Mouse (Mus musculus): ENCODE results near the gene Med24. TPM values are rescaled to one million over a fixed set of nuclear protein-coding genes. Genes with fewer than 3 reads are reported as not detected.

The Med24 gene
- polyA plus RNA-seq, 1 experiment from 2014 or later = 64.7 TPM

DNA sequence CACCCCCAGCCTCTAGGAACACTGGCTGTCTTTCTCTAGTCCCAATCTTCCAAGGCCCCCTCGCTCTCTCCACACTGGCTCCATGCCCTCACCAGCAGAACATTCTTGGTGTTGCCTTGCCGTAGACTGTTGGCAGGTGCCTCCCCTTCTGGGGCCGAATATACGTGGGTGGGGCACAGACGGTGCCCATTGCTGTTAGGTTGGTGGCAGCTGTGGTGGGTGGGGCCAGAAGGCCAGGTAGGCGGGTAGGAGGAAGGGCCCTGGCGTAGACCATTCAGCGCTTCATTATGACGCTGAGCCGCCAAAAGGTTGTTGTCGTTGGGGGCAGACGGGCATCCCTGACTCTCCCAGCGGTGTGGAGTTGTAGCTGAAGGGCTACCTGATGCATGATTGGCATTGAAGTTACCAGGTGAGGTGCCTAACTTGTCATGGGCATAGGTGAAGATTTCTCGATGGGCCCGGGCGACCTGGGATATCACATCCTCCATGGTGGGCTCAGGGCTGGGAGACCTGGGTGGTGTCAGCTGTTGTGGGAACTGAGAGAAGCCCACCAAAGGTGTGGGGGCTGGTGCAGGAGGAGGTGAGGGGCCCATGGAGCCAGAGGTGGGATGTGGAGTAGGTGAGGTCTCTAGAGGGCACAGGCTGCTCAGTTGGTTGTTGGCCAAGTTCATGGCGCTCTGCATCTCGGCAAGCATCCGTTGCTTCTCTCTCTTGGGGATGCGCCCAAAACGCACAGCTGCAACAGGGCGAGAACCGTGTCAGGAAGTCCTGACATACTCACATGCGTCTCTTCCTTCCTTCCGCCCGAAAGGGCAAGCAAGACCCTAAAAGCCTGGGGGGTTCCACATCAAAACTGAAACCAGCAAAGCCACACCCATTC, 41.1 kb upstream of the Med24 start:
- WGBS = 90% methylated on average over 26 of the region's 26 CpGs
- Histone ChIP-seq H3K27me3 (no peaks in the 10 kb centered on the region), H3K4me1 (peaks cover 76% of the 10 kb centered on the region)

GRCm38 (mm10) chr11:98769007-98769954, 40.0 kb upstream of the Med24 start:
- no peaks in the 10 kb centered on the region for H3K9me3 ChIP-seq (replicated peaks)

More for the DNA sequence above, 41.1 kb upstream of the Med24 start:
- no peak overlapping the region for H3K27ac ChIP-seq
- no peak for ATAC-seq (replicated peaks; ENCODE audit: low FRiP score)
- H3K9me3 ChIP-seq (replicated peaks) = no peaks in the 10 kb centered on the region
- no peak overlapping the region for H3K4me3 ChIP-seq (replicated peaks)
- H3K36me3 ChIP-seq = peaks cover 22% of the 10 kb centered on the region
- no peak overlapping the region for H3K9ac ChIP-seq
- H3K4me2 ChIP-seq = no peak overlapping the region

DNA sequence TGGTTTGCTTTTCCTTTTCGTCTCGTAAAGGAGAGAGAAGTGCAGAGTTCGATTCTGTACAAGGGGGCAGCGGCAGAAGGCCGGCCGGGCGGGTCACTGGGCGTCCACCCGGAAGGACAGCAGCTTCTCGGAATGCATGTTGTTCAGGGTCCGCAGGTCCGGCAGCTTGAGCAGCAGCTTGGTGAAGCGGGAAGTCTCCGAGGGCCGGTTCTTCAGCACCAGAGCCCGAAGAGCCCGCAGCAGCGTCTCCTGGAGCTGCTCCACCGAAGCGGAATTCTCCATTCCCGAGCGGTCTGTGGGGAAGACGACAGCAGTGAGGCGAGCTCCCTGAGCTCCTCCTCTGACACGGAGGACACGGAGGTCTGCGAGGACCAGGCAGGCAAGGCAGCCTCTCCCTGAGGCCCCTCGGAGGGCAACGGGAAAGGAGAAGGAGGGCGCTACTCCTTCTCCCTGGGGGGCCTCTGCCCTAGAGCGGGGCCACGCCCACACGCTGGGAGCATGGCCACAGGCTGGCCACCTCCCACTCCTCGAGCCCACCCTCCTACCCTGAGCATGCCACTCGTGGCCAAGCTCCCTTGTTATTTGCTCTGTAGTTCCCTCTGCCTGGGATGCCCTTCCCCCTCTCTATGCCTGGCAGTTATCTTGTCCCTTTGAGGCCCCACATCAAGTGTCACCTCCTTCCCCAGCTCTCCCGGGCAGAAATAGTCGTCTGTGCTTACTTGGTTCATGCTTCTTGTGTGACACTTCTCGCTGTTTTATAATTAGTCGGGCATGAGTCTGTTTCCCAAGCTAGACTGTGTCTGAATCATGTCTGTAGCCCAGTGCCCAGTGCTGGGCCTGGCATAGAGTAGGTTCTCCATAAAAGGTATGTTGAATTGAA, 39.1 kb upstream of the Med24 start:
- Histone ChIP-seq H3K4me3 (replicated peaks) (peak overlapping the region; percentile 29), H3K27ac (peak overlapping the region; percentile 85), H3K9ac (peak overlapping the region; percentile 36), H3K9me3 (replicated peaks) (no peaks in the 10 kb centered on the region), H3K4me2 (peak overlapping the region; percentile 52), H3K4me1 (peaks cover 69% of the 10 kb centered on the region), H3K36me3 (peaks cover 41% of the 10 kb centered on the region), H3K27me3 (no peaks in the 10 kb centered on the region)
- 12% methylated on average over 39 of the region's 39 CpGs for WGBS
- peak; percentile 38 for ATAC-seq (replicated peaks; ENCODE audit: low FRiP score)

More at GRCm38 (mm10) chr11:98769007-98769954, 40.0 kb upstream of the Med24 start:
- Histone ChIP-seq H3K27ac (peak overlapping the region; percentile 85), H3K4me3 (replicated peaks) (no peak overlapping the region), H3K4me1 (peaks cover 75% of the 10 kb centered on the region), H3K9ac (no peak overlapping the region), H3K4me2 (no peak overlapping the region), H3K27me3 (no peaks in the 10 kb centered on the region), H3K36me3 (peaks cover 32% of the 10 kb centered on the region)
- 84% methylated on average over 25 of the region's 25 CpGs for WGBS
- ATAC-seq (replicated peaks; ENCODE audit: low FRiP score) = no peak

DNA sequence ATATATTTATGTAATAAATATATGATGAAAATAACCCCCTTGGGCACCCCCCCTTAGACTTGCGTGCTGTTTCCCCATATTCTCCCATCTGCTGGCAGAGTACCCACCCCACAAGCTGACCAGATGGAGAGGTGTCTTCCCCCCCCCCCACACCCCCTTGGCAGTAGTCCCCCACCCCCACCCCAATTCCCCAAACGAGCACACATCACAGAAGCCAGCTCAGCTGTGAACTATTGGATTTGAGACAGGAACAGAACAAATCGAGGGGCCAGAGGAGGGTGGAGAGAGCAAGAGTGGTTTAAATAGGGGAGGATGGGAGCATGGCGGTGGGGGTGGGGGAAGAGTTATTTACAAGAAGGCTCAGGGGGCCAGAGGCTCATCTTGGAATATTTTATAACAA, 38.5 kb upstream of the Med24 start:
- Histone ChIP-seq H3K4me1 (peaks cover 69% of the 10 kb centered on the region), H3K27me3 (no peaks in the 10 kb centered on the region), H3K4me2 (peak overlapping the region; percentile 52), H3K9me3 (replicated peaks) (no peaks in the 10 kb centered on the region), H3K9ac (0 out of 2 replicates have a peak overlapping the region, but pooled peaks have one; percentile 36), H3K36me3 (peaks cover 47% of the 10 kb centered on the region), H3K4me3 (replicated peaks) (peak overlapping the region; percentile 29), H3K27ac (peak overlapping the region; percentile 85)
- WGBS = 10% methylated on average over 4 of the region's 4 CpGs
- no peak for ATAC-seq (replicated peaks; ENCODE audit: low FRiP score)

GRCm38 (mm10) chr11:98767276-98767675, 38.0 kb upstream of the Med24 start:
- ATAC-seq (replicated peaks; ENCODE audit: low FRiP score) = peak; percentile 22; the same call in 1 of the 2 replicates
- peak overlapping the region; percentile 52 for H3K4me2 ChIP-seq
- no peak overlapping the region for H3K9ac ChIP-seq

DNA sequence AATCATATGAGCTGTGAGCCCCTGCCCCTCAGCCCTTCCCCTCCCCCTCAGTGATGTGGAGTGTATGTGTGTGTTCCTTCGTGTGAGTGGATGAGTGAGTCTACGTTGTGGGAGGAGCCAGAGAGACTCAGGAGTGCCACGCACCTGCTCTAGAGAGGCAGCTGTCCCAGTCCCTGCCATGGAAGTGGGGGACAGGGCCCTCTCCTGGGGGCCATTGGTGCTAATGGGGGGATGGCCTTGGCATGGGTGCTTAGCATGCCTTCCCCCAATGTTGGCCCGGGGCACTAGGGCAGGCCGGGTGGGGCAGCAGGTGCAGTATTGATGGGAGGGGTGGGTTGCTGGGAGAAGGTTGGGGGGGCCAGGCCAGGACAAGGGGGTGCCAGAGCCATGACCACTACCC, 37.6 kb upstream of the Med24 start:
- no peaks in the 10 kb centered on the region for H3K27me3 ChIP-seq
- no peak overlapping the region for H3K4me3 ChIP-seq (replicated peaks)
- peaks cover 53% of the 10 kb centered on the region for H3K36me3 ChIP-seq
- no peaks in the 10 kb centered on the region for H3K9me3 ChIP-seq (replicated peaks)
- 0 out of 2 replicates have a peak, but pooled peaks have one; percentile 7 for ATAC-seq (replicated peaks; ENCODE audit: low FRiP score)
- 53% methylated on average over 5 of the region's 5 CpGs for WGBS
- H3K27ac ChIP-seq = 0 out of 2 replicates have a peak overlapping the region, but pooled peaks have one; percentile 24
- peaks cover 64% of the 10 kb centered on the region for H3K4me1 ChIP-seq
- H3K9ac ChIP-seq = no peak overlapping the region
- peak overlapping the region; percentile 52; the same call in 1 of the 2 replicates for H3K4me2 ChIP-seq

More at GRCm38 (mm10) chr11:98767276-98767675, 38.0 kb upstream of the Med24 start:
- Histone ChIP-seq H3K9me3 (replicated peaks) (no peaks in the 10 kb centered on the region), H3K4me3 (replicated peaks) (no peak overlapping the region; the same call in 1 of the 2 replicates), H3K27me3 (no peaks in the 10 kb centered on the region), H3K36me3 (peaks cover 49% of the 10 kb centered on the region), H3K27ac (0 out of 2 replicates have a peak overlapping the region, but pooled peaks have one; percentile 24), H3K4me1 (peaks cover 67% of the 10 kb centered on the region)
- 10% methylated on average over 9 of the region's 9 CpGs for WGBS

DNA sequence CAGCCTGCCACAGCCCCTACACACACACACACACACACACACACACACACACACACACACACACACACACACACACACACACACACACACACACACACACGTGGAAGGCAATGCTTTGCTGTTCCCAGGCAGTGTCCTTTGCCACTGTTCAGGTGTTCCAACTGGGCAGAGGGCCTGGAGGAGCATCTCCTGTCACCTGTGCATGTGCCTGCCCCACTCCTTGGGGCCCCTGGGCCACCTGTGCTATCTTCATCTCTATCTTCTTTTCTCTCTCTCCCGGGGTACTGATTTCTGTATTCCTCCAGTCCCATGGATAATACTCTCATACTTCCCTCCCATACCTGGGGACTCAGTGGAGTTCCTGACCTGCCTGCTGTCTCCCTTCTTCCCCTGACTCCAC, 37.1 kb upstream of the Med24 start:
- Histone ChIP-seq H3K9ac (no peak overlapping the region), H3K4me2 (no peak overlapping the region), H3K27ac (no peak overlapping the region), H3K4me3 (replicated peaks) (no peak overlapping the region), H3K4me1 (peaks cover 64% of the 10 kb centered on the region), H3K27me3 (no peaks in the 10 kb centered on the region), H3K9me3 (replicated peaks) (no peaks in the 10 kb centered on the region), H3K36me3 (peaks cover 57% of the 10 kb centered on the region)
- 42% methylated on average over 2 of the region's 2 CpGs for WGBS
- no peak for ATAC-seq (replicated peaks; ENCODE audit: low FRiP score)

DNA sequence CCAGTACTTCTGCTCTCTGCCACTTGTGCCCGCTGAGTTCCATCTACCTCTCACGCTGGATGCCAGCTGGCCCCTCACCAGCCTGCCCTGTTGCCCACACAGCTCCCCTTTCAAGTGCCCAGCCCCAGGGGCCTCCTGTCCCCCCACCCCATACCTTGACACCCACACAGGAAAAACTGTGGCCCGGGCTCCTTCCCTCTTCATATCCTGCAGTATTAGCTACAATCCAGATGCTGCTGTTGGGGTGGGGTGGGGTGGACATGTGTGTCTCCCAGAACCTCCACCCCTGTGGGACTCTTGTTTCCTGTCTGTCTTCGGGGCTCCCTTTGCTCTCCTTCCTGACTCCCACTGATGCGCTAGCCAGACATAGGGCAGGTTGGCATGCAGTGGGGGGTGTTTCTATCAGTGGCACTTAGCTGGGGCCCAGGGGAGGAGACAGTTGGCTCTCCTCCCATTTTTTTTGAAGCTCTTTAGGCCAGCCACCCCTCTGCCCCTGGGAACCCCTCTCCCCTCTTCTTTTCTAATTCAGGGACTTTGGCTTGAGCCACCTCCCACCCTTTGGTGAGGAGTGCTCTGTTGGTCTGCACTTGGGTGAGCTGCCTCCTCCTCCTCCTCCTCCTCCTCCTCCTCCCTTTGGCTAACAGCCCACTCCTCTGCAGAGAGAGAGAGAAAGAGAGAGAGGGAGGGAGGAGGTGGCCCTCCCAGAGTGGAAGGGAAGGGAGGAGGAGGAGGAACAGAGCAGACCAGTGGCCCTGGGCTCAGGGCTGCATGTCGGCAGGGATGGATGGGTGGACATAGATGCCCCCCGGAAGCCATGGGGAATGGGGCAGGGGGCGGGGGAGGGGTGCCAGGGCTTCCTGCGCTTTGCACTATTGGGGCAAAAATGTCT, 36.4 kb upstream of the Med24 start:
- peaks cover 64% of the 10 kb centered on the region for H3K4me1 ChIP-seq
- no peak overlapping the region for H3K4me2 ChIP-seq
- no peak overlapping the region for H3K4me3 ChIP-seq (replicated peaks)
- H3K36me3 ChIP-seq = peaks cover 55% of the 10 kb centered on the region
- no peak overlapping the region for H3K9ac ChIP-seq
- no peaks in the 10 kb centered on the region for H3K27me3 ChIP-seq
- H3K27ac ChIP-seq = peak overlapping the region; percentile 75
- 38% methylated on average over 6 of the region's 9 CpGs for WGBS
- no peaks in the 10 kb centered on the region for H3K9me3 ChIP-seq (replicated peaks)
- ATAC-seq (replicated peaks; ENCODE audit: low FRiP score) = peak; percentile 41; the same call in 1 of the 2 replicates

GRCm38 (mm10) chr11:98764746-98765145, 35.5 kb upstream of the Med24 start:
- Histone ChIP-seq H3K4me1 (peaks cover 64% of the 10 kb centered on the region), H3K4me2 (no peak overlapping the region), H3K27ac (no peak overlapping the region), H3K9me3 (replicated peaks) (no peaks in the 10 kb centered on the region), H3K9ac (no peak overlapping the region), H3K4me3 (replicated peaks) (no peak overlapping the region), H3K27me3 (no peaks in the 10 kb centered on the region), H3K36me3 (peaks cover 55% of the 10 kb centered on the region)
- no peak for ATAC-seq (replicated peaks; ENCODE audit: low FRiP score)

GRCm38 (mm10) chr11:98764091-98764490, 34.9 kb upstream of the Med24 start:
- peaks cover 59% of the 10 kb centered on the region for H3K4me1 ChIP-seq
- peaks cover 53% of the 10 kb centered on the region for H3K36me3 ChIP-seq
- no peak for ATAC-seq (replicated peaks; ENCODE audit: low FRiP score)
- H3K27me3 ChIP-seq = no peaks in the 10 kb centered on the region
- no peaks in the 10 kb centered on the region for H3K9me3 ChIP-seq (replicated peaks)
- H3K27ac ChIP-seq = no peak overlapping the region
- H3K4me2 ChIP-seq = no peak overlapping the region
- WGBS = 71% methylated on average over 18 of the region's 18 CpGs
- H3K9ac ChIP-seq = no peak overlapping the region
- no peak overlapping the region for H3K4me3 ChIP-seq (replicated peaks)

Data from kidney, embryonic 15.5 days (tissue).